Mouse (Mus musculus): Measurements from ENCODE around the gene Sec22c.
A peak's percentile ranks its signal among the peaks of the same experiment; 100 is the strongest.

The Sec22c gene

GRCm38 (mm10) chr9:121690734-121691133, 14.6 kb downstream of the Sec22c start:
- no peak for DNase-seq

- peak; percentile 43 for DNase-seq
Measured at GRCm38 (mm10) chr9:121690200-121690651, 15.1 kb downstream of the Sec22c start.

DNA sequence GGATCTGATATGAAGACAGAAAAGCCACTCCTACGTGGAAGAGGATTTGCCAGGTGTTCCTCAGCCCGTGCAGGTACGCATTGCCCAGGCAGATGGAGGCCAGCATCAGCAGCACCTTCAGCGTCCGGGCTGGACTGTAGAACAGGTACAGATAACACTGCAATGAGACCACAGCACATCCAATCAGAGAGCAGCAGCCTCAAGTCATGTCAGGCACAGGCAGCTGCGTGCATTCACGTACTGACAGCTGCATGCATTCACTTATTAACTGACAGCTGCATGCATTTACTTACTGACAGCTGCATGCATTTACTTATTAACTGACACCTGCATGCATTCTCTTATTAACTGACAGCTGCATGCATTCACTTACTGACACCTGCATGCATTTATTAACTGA, 20.6 kb downstream of the Sec22c start:
- no peak for DNase-seq

DNA sequence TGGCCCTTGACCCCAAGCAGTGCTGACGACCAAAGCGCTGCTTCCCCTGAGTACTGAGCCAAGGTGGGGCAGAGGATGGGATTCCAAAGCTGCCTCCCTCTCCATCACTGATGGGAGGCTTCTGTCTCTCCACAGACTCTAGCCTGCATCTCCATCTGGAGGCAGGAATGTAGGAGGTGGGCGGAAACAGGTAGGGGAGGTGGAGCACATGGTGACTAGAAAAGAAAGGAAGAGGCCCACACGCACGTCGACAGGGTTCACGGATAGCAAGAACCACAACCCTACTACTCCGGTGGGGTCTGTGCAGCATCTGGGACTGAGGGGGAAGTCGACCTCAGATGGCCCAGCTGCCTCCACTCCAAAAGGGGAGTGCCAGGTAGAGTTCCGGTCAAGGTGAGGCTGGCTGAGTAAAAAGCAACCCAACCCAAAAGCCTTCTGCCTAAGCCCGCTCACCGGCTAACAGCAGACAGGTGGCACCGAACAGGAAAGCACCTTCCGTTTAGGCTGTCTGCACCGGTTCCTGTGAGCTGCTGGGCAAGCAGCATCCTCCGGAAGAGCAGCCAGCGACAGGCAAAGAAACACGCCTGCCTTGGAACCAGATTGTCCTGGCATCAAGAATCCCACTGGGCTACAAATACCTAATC, 23.1 kb downstream of the Sec22c start:
- no peak for DNase-seq

- DNase-seq = no peak
Measured at GRCm38 (mm10) chr9:121681191-121681590, 24.1 kb downstream of the Sec22c start.

DNA sequence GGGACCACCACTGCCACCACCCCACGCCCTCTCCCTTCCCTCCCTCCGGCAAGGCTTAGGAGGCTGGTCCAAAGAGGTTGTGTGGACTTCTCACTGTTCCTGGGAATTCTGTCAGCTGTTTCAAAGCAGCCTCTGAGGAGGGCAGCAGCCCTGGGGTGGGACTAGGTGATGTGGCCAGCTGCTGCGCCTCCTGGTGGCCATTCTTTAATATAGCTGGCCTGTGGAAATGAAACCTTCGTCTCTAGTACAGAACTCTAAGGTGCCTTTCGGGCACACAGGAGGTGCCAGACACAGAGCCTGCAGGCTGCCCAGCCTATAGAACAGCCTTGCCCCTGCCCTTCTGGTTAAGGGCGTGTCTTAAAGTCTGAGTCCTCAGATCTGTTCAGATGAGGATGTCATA, 25.7 kb downstream of the Sec22c start:
- DNase-seq = peak; percentile 59

DNA sequence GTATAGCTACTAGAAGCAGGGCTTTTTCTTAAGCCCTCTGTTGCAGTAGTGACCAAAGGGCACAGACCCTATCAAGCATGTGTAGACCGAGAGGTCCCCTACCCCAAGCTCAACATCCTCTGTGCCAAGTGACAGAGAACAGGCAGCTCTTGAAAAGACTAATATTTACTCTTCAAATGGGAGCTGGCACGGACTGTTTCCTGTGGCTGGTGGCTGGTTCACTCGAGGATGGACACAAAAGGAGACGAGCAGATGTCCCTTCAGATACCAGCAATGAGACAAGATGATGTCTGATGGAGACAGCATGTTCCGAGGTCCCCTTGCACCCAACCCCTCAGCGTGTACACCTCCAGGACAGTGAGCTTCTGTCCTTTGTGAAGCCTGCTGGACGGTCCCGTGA, 27.8 kb downstream of the Sec22c start:
- DNase-seq = no peak

DNA sequence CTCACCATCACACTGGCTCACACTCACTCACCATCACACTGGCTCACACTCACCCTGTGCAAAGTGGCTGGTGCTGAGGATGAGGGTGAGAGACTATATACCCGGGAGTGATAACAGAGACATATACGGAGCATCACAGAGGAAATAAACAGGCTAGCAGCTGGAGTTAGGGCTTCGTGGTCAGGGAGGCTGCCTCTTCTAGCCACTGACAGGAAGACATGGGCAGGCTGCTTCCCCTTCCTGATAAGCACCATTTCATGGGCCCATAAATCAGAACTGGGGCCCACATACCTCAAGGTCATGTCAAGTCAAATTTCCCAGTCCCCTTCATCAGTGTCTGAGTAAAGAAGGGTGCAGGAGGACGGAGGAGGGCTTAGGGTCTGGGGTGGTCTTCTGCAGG, 28.2 kb downstream of the Sec22c start:
- no peak for DNase-seq

DNA sequence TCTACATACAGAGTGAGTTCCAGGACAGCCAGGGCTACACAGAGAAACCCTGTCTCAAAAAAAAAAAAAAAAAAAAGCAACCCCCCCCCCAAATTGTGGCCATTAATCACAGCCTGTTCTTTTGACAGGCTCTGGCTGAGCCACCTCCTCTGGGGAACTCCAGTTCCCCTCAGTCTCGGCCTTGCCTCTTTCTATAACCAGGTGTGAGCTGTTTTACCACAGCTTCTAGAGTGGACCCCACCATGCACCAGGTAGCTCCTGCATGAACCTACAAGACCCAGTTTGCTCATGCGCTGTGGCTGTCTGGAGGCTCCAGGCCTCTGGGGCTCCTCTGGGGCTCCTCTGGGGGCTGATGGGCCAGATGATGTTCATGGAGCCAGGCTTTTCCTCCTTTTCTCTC, 29.7 kb downstream of the Sec22c start:
- no peak for DNase-seq

DNA sequence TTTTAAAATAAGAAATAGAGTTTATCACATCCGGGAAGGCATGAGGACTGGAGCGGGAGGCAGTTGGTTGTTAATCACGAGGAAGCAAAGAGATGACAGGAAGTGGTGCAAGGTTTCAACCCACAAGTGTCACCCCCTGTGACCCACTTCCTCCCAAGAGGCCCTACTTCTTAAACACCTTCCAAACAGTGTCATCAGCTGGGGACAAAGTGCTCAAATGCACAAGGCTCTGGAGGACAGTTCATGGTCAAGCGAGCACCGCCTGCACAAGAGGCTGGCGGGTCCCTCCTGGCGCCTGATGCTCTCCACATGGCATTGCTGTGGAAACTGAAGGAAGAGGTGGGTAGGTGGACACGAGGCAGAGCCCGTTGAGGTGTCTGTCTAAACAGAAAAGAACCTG, 30.3 kb downstream of the Sec22c start:
- DNase-seq = no peak

DNA sequence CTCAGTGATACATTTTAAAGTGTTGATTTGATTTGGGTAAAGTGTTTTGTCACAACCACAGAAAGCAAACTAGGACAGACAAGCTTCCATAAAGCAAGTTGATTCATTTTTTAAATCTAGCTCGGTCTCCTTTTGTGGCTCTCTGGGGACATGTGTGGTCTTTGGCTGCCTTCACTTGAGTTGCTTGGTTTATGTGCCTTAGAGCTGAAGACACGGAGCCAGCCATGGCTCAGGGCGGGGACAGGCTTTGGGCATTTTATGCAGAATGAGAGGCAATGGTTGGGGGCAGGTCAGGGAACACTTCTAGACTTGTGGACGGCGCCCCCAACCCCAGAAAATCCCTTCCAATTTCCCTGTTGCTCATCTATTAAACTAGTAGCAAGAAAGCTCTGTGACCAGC, 31.6 kb downstream of the Sec22c start:
- DNase-seq = no peak

DNA sequence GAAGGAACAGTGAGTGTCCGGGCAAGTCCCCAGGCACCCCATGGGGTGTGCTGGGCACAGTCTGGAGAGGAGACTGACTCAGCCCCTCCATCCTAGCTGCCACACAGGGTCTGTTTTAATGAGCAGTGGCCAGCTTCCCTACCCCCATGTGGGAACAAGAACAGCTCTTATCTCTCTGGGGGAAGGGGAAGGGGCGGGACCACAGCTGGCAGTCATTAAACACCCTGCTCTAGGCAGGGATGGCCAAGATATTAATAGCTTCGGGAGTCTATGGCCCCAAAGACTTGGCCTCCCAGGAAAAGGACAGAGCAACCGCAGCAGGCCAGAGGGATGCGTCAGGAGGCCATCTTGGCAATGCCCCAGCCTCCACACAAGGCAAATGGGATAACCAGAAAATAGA, 33.0 kb downstream of the Sec22c start:
- DNase-seq = no peak

DNA sequence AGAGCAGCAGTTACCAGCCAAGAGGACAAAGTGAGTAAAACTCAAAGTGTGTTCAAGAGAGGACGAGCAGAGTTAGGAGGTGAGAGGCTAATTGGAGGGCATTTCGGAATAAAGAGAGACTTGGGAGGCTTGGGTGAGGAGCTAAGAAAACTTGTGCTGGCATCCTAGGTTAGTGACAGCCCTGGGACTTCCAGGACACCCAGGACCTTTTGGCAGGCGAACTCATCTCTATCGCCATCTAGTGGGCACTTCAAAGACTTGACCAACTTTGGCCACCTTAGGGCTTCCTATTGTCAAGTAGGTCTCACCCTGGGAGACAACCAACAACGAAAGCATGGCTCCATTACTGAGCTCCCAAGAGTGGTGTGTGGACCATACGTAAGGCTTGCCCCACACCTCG, 34.0 kb downstream of the Sec22c start:
- no peak for DNase-seq

GRCm38 (mm10) chr9:121669348-121669791, 35.9 kb downstream of the Sec22c start:
- DNase-seq = peak; percentile 63

GRCm38 (mm10) chr9:121667822-121668221, 37.5 kb downstream of the Sec22c start:
- DNase-seq = no peak

DNA sequence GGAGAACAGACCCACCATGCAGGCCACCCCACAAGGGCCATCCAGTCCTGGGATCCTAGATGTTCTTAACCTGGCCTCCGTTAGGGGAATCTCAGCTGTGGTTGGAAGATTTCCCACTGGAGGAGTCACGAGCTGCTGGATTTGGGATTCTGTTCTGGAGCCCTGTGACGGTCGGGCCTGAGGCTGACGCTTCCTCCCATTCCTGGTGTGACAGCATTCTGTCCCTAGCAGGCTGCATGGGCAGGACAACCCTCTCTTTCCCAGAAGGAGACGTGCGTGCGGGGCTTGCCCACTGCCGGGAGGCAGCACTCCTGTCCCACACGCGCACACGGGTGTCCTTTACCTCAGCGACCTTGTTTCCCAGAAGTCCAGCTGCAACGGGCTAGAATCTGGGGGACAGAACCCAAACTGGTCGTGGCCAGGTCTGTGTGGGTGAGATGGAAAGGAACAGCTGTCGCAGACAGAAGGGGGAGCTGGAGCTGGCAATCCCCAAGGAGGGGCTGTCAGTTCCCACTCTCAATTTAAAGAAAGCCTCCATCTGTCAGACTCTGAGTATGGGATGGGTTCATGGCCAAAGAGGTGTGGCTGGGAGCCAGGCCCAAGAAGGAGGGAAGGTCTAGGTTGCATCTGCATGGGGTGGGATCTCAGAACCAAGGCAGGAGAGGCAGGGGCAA, 38.2 kb downstream of the Sec22c start:
- peak; percentile 60 for DNase-seq

DNA sequence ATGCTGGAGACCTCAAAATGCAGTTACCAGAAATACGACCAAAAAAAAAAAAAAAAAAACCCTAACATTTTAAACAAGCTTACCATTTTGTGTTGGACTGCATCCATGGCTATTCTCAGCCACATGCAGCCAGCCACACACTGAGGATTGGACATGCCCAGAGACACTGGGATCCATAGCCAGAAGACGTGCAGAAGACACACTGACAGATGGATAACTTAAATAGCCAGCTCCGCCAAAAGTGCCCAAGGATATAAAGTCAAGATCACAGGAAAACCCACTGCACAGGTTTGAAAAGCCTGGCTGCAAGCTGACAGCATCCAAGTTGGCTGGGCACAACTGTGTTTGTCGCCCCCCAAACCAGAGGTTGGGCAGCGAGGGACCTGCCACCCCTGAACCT, 41.2 kb downstream of the Sec22c start:
- no peak for DNase-seq

GRCm38 (mm10) chr9:121663467-121663866, 41.8 kb downstream of the Sec22c start:
- DNase-seq = no peak

DNA sequence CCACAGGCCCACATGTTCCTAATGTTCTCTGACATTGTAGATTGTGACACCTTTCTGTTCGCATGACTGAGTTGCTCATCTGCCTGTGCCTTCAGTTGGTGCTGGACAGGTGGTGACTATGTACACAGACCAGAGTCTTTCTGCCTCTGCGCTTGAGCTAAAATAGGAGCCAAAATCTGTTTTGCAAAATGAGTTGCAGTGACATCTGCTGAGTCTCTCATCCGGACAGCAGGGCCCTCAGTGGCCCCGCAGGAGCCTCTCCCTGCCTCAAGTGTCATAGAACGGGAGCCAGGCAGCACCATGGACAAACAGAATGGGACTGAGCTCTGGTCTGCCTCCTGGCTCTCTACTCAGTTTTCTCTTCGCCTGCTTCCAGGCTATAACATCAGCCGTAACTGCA, 45.5 kb downstream of the Sec22c start:
- DNase-seq = no peak

GRCm38 (mm10) chr9:121658248-121658647, 47.0 kb downstream of the Sec22c start:
- DNase-seq = no peak

DNA sequence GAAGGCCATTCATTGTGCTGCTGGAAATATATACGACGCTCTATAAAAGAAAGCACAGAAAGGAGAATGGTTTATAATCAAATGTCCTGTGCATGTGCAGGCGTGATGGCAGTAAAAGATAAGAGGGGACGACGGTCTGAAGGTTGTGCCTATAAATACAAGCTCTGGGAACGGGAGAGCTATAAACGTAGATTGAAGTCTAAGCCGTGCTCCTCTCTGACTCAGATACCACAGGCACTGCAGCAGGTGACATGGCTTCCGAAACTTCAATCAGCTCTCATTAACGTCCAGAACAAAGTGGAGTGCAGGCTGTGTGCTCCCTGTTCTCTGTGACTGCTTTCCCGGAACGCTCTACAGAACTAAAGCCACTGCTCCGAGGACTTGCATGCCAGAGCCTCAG, 48.1 kb downstream of the Sec22c start:
- no peak for DNase-seq

- DNase-seq = no peak
Measured at GRCm38 (mm10) chr9:121656322-121656721, 49.0 kb downstream of the Sec22c start.

DNA sequence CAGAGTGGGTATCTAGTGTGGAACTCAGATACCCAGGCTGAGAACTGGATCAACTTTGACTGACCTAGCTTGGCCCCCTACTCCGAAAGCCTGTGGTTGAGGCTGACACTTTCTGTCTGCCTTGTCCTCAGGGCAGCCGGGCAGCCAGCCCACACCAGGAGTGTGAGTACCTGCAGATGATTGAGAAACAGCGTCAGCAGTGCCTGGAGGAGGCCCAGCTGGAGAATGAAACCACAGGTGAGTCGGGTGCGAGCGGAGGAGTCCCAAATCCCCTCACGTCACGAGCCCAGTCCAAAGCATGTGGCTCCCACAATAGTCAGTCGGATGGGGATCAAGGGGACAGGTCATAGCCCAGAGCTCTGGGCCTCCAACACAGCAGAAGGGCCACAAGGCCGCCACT, 51.6 kb downstream of the Sec22c start:
- no peak for DNase-seq

DNA sequence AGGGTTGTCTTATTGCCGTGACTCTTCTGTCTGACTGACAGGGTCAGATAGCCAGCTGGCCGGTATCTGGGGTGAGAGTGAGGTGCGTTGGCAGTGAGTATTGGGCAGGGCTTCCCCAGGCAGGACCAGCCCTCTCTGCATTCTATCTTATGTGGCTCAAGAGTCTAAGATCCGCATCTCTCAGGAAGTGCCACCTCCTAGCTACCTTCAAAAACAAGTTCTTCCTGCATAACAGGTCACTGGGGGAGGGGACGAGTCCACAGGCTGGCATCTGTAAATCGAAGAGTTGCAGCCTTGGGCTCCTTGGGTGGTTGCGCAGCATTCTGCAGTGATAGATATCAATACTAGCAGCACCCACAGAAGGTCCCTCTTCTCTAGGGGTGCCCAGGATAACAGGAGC, 58.3 kb downstream of the Sec22c start:
- DNase-seq = no peak

DNA sequence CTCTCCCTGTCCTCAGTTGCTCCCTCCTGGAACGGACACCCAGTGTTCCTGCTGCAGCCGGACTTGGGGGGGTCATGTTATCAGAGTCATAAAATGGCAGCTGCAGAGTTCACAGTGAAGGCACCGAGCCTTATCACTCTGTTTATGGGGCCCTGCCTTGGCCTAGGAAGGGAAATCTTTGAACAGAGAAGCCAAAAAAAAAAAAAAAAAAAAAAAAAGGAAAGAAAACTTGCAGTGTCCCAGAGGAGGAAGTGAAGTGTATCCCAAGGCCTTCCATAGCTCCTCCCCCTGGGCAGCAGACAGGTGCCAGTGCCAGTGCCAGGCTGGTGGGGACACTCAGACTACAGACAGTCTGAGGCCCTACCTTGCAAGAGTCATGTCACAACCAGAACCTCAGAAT, 60.4 kb downstream of the Sec22c start:
- DNase-seq = no peak
